Mouse (Mus musculus) lung, adult 2 months (tissue): ENCODE data around the gene Col10a1.

Experiments
- CTCF ChIP-seq: fragments of 200-500 bp; IDR thresholded peaks from 2 replicates; pipeline ENCODE4 v1.5.1; 2011; ENCODE audit warnings: mild to moderate bottlenecking, low read length, control low read depth; ENCODE audit not compliant: insufficient read depth
- POLR2A ChIP-seq: fragments of 200-500 bp; IDR thresholded peaks from 2 replicates; pipeline ENCODE4 v1.6.1; 2011; ENCODE audit warnings: low read depth, mild to moderate bottlenecking, control low read depth, low read length, borderline replicate concordance; ENCODE audit errors: extremely low read depth

DNA sequence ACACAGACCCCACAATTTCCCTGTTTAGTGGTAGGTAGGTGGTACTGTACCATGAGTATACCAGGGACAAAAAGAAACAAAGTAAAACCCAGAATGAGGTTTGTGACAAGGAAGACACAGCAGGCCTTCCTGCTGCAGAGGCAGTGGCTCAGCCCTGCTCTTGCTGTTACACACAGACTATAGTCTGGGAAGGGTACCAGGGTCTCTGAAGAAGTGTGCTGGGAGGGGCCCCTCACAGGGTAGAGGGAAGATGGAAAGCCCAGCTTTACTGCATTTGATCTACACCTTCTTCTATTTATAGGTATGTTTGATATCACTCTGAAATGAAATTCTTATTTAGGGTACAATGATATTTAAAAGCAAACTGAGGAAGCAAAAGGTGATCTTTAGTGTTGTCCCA is 26.0 kb upstream of the Col10a1 start:
- TF ChIP-seq CTCF (no peak), POLR2A (no peak)
